Mouse (Mus musculus) adrenal gland, postnatal 10 days (tissue): ENCODE results near the gene Cypt1. TPM values are rescaled to one million over a fixed set of nuclear protein-coding genes. Genes with fewer than 3 reads are reported as not detected.
A peak's percentile ranks its signal among the peaks of the same experiment; 100 is the strongest.

Source experiments
- DNase-seq: peaks from one replicate; pipeline ENCODE4 v3.0.0; 2021; ENCODE audit warnings: mixed read lengths
- long read RNA-seq, 2 experiments: library from polyadenylated mRNA; stranded (forward); transcript quantifications; one replicate each; pipeline ENCODE4 v2.0.0; 2021
- total RNA-seq, 2 experiments: library from RNA; stranded (reverse); gene quantifications; 2 replicates each; pipeline ENCODE4 v1.2.3; 2021

The Cypt1 gene
- not detected for total RNA-seq
- long read RNA-seq, experiment 1: 0 reads
- long read RNA-seq, experiment 2: 0 reads

DNA sequence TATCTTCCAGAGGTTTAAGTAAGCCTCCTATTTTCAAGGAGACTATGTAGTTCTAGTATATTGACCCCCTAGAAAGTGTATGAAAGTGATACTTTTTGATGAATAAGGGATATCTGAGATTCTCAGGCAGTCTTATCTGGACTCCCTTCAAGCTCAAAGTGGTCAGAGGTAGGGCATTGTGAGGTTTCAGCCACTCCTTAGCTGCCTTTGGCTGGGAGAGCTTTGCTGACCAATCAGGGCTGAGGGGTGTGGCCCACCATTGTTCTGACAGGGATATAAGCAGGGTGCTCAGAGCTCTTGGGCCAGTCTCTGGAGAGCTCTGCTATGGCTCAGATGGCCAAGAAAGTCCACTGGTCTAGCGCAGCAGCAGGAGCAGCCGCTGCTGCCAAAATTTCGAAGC, at the start of gene Cypt1:
TSS of gene Cypt1 (plus strand) at position 301 of the 400 bp plus-strand sequence.
- no peak for DNase-seq

DNA sequence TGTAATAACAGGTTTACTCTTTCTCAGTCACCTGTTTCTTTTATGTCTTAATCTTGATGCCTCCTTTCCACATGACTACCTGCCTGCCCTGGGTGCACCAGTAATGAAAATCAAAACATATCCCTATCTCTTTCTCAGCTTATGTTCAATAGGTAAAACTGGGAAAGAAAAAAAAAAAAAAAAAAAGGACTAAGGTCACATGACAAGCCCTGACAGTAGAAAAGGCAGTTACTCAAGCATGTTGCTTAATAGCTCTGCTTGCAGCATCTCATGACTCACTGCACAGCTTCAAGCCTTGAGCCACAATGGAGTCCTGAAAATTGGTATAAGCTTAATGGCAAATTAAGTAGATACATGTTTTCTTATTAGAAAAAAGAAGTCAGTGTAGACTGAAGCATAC, 24.1 kb downstream of the Cypt1 start:
- DNase-seq: peak; percentile 5

DNA sequence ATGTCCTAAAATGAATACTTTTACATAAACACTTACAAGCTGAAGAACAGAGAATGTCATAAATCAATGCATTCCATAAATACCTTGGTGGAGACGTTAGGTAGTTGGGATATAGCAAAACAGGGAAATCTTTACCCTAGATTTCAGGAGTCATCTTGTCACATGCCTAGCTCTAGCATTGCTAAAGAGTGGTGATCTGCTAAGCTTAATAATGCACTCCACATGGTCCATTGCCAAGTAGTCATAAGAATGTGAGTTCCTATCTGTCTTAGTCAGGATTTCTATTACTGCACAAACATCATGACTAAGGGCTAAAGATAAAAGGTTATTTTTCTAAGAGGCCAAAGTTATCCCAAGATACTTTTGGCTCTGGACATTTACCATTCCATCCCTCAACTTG, 34.4 kb downstream of the Cypt1 start:
- no peak for DNase-seq

DNA sequence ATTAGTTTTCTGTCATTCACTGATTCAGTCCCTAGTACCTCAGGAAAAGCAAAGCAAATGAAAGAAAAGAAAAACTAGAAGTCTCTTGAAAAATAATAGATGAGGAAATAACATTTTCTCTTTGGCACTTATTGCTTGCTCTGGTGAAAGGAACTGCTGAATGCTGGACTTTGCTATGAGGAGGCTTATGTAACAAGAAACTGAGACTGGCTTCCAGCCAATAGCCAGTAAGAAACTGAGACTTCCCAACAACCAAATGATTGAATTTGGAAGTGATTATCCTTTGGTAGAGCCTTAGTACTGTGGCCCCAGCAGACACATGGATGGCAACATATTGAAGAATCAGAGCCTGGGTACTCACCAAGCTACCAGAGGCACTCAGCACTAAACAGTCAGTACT, 35.8 kb downstream of the Cypt1 start:
- no peak for DNase-seq

Other genes starting within 250 kb of the Cypt1 start
- gene Maoa, start 96.8 kb downstream of the Cypt1 start, total RNA-seq: 10 to 100 TPM; 22.7 to 35.6 TPM